Mouse (Mus musculus) large intestine, adult 2 months (tissue): ENCODE results near the gene Pid1. TPM values are rescaled to one million over a fixed set of nuclear protein-coding genes. Genes with fewer than 3 reads are reported as not detected.

Experiments used
- DNase-seq: peaks from one replicate; pipeline ENCODE4 v3.0.0-alpha.2; 2012; ENCODE audit warnings: low read depth, low spot score
- WGBS: fragments of 180-500 bp; shearing (Covaris S2); methylation state at CpG from one replicate; pipeline ENCODE4 v1.1.7; 2018; 5-methylcytosine and 5-hydroxymethylcytosine counted together
- polyA plus RNA-seq: library from polyadenylated mRNA; depleted of rRNA; stranded (reverse); fragments of >200 nt; gene quantifications from 2 replicates; pipeline ENCODE4 v1.2.3, GENCODE M21; 2012

Pid1 gene
- polyA plus RNA-seq, 1 experiment, result 5.4 TPM

DNA sequence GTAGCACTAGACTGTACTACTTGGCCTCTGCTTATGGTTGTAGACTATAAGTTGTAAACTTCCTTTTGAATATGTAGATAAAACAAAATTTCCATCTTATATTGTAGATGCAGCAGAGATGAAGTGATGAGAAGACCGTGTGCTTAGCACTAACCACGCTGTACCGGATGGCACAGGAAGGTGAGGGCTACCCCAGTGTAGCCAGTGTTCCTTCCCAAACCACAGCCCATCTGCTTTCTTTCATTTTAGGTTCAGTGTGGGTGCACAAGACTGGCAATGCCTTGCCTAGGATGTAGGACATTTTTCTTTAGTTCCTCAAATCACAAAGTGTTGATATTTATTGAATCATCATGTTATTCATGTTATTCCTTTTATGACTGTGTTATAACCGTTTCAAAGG lies 160.5 kb downstream of the Pid1 start:
- DNase-seq, result no peak
- 71% methylated on average over 4 of the region's 4 CpGs for WGBS

DNA sequence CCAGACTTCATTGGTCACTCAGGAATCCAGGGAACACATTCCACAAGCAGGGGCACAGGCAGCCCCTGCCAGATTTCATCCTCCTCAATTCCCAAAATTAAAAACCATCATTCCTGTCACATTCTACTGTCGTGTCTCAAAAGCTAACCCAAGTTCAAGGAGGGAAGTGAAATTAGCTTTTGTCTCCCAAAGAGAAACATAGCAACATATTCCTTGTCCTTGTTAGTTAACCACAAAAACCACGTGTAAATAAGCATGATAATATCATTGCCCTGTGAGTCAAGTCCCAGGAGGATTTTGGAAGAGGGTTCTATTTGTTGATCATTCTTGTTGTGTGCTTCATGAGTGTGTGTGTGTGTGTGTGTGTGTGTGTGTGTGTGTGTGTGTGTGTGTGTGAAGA lies 164.1 kb downstream of the Pid1 start:
- WGBS, result 50% methylated on average over 2 of the region's 2 CpGs
- DNase-seq, result no peak

DNA sequence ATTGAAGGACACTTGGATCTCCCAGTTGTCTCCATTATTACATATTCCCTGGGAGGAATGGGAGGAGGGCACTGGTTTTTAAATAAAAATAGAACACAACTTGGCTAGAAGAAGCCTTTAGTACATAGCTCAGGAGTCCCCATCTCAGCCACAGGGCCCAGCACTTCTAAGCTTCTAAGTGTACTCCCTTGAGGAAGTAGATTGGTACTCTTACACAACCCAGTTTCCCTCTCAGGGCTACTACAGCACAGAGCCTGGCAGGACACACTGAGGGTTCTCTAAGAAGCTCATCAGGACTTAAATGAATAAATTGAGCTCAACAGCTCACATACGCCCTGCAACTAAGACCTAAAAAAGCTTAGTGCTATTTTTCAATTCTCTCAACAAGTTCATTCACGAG lies 165.1 kb downstream of the Pid1 start:
- WGBS, result 71% methylated on average over 2 of the region's 2 CpGs
- DNase-seq, result no peak

DNA sequence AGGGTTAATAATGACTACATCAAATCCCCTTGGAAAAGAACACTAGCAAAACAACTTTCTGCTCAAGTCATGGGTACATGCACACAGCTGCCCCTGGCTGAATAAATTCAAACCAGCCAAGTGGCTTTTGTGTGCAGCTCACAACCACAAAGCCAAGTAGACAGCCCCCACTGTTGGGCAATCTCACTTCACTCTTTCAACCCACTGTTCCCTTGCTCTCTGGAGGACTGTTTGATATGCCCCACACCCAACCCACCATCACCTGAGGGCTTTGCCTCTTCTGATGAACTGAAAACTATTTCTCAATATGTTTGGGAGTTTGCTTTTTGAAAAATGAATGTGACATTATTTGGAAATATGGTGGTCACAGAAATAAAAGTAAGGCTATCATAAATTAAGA lies 171.8 kb downstream of the Pid1 start:
- DNase-seq, result no peak

DNA sequence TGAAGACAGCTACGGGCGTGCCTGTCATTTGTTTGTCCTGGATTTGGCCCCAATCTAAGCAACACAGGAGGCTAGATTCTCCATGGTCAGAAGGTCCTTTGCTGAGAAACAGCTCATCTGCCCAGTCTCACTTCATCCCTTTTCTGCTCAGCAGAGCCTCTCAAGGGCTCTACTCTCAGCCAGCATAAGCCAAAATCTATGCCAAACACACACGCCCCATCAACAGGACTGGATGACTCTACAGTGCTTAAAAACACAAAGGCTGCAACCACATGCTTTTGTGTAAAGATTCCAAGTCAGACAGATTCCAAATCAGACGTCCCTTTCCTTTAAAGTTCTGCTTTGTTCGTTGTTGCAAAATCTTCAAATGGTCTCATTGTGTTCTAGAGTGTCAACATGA lies 174.5 kb downstream of the Pid1 start:
- 73% methylated on average over 5 of the region's 5 CpGs for WGBS
- no peak for DNase-seq

DNA sequence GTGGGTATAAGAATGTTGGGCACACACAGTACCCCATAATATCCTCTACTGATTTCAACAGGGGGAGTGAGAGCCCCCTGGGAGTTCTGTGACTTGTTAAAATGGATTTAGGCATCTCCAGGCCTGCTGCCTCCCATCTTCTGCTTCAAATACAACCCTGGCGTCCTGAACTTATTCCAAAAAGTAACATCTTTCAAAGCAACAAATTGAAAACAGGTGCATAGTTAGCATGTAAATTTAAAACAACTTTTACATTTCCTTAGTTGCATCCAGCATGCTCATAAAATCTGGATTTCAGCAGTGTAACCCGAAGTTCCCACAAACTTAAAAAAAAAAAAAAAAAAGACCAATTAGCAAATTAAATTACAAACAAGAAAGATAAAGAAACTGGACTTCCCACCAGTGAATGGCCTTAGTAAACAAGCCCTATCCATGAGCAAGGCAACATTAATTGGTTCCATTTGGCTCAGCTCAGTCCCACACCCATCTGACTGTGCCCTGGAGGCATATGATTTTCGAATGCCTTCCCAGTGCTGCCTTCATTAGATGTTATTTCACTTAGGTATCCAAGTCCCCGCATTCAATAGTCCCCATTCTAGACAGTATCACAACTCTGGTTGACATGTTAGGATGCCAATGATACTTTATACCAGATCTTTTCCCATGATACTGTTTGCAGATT lies 177.1 kb downstream of the Pid1 start:
- 73% methylated on average over 4 of the region's 4 CpGs for WGBS
- no peak for DNase-seq

DNA sequence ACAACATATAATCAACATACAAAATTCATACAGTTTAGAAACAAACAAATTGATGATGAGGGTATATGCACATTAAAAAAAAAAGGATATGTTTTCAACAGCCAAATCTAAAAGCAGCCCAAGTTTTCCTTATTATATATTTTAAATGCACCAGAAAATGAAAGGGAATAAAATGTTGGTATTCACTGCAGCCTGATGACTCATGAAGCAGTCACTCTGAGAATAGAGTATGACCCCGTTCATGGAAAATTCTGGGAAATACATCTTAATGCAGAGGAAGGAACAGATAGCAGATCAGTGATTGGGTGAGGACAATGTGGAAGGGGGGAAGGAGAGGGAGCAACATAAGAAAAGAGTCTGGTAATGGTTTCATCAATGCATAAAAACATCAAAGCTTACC lies 186.3 kb downstream of the Pid1 start:
- no peak for DNase-seq
- WGBS, result 48% methylated on average over 1 of the region's 1 CpGs

DNA sequence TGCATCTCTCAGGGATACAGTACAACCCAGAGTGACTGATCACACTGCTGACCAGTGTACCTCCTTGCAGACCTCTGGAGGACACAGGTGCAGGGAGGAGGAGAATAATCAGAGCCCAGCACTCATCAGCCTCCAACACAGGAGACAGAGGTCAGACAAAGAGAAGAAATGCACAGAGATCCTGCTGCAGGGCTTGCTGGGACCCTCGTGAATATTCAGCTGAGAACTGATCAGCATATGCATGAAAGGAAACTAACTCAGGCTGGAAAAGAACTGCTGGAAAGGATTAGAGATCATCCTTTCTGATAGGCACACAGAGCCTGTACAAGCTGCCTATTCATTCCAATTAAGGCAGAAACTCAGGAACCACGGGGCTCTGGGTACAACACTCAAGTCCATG lies 186.9 kb downstream of the Pid1 start:
- 34% methylated on average over 2 of the region's 2 CpGs for WGBS

DNA sequence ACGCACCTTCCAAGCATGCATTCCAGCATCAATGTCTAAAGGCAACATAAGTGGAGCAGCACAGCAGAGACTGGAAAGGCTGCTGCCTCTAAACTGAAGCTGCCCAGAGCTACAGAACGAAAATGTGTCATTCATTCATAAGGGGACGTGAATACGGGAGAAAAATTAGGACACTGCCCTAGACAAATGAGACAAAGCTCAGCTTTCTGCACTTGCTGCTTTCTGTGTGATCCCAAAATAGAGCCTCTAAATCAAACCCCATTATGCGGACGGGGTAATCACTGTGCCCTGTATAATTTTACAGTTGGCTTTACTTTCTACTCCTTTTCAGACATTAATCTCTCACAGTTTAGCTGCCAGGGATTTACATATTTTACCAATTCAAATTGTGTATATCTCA lies 191.0 kb downstream of the Pid1 start:
- no peak for DNase-seq
- 78% methylated on average over 6 of the region's 6 CpGs for WGBS

More for the DNA sequence above, 186.9 kb downstream of the Pid1 start:
- DNase-seq, result no peak

DNA sequence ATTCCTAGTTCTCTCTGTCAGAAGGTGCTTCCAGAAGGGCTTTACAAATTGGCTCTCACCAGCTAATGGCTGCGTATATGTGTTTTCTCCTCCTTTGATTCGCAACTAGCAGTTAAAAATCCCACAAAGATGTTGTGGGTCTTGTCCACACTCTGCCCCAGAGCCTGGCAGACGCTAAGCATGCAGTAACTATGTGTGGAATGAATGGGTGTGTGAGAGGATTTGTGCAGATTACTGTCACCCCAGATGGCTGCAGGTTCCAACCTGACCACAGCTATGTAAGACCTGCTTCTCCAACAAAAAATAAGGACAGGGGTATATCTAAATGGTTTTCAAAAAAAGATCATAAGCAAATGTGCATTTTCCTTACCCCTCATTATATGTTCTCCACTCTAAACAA lies 206.2 kb downstream of the Pid1 start:
- DNase-seq, result no peak
- whole genome bisulfite sequencing, result 64% methylated on average over 3 of the region's 3 CpGs

DNA sequence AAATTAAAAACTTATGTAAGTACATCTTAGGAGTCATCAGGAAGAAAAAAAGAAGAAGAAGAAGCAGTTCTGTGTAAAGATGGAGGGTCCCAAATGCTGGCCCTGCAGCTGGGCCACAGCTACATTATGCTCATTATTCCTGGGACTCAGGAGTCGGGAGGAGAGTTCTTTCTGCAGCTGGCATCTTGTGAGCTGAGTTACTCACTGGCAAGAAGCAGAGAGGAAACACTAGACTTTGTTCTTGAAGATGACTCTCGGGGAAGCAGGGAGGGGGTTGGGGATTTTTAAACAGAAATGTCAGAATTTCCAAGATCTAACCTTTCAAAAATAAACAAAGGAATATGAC lies 208.4 kb downstream of the Pid1 start:
- WGBS, result 42% methylated on average over 2 of the region's 2 CpGs
- no peak for DNase-seq

DNA sequence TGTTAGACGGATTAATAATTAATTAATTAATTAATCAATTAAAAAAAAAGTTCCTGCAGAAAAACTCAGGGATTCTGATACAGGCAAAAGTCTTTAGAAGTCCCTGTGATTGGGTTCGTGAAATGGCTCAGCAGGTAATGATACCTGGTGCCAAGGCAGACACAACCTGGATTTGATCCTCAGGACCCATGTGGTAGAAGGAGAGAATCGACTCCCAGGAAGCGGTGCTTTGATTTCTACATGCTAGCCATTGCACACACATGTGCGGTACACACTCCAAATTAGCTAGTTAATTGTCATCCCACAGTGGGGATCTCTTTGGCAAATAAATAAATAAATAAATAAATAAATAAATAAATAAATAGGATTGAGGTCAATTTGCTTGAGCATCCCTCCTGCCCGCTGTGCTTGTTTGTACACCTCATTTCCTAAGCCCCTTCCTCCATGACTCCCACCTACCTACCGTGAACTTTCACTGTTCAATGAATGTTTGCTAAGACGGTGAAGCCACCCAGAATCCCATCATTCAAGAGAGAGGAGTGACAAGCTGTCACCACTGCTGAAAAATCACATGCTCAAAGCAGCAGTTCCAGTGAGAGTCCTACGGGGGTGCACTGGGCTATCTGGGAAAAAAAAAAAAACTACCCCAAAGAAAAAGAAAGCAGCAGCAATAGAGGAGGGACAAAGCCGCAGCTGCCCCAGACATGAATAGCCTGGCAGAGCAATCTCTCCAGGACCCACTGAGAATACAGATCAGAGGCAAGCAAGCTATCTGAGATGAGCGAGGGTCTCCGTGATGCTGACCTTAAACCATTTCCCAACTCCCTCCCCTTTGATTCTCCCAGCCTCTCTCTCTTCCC lies 209.0 kb downstream of the Pid1 start:
- DNase-seq, result no peak
- WGBS, result 82% methylated on average over 12 of the region's 12 CpGs

DNA sequence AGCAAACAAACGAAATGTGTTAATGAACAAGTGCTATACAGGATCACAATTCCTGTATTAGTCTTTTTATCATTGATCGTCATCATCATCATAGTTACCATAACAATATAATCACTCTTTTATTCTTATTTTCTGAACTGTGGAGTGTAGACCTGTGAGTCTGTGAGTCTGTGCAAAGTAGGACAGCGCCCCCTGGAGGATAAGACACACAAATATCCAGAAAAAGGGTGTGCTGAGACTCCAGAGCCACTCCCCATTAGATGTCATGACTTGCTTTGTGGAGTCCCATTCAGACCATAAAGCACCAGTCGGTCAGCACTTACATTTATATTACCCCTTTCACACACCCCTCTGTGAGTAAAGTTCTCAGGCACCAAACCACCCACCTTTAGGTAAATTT lies 210.0 kb downstream of the Pid1 start:
- no peak for DNase-seq
- 52% methylated on average over 4 of the region's 4 CpGs for WGBS

DNA sequence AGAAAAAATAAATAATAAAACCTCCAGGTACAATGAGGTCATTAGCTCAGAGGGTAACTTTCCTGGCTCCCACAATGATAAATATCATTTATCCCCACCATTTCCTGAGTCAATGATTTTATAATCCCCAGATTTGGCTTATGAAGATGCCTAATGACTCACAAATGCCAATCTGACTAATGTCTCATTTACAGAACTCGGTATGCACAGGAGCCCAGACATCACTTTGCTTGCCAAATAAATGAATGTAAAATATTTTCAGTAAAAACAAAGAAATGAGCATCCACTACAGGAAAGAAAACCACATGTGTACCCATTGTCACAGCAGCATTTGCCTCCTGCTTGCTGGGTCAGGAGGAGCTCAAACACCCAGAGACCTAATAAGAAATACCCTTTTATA lies 222.4 kb downstream of the Pid1 start:
- no peak for DNase-seq
- 62% methylated on average over 1 of the region's 1 CpGs for WGBS

DNA sequence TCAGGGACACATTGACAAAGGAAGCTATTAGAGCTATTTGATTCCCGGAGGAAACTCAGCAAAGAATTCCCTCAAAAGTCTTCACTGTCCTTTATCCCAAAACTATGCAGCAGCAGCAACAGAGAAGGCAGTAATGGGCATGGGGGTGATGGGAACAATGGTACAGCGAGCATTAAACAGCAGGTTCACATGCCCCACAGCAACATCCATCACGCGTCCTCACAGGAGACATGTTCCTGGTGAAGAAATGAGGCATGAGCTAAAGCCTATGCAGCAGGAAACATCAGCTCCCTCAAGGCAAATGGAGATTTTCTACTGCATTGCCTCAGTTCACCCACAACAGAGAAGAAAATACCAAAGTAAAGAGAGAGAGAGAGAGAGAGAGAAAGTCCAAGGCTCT lies 231.5 kb downstream of the Pid1 start:
- WGBS, result 85% methylated on average over 4 of the region's 4 CpGs
- DNase-seq, result no peak

DNA sequence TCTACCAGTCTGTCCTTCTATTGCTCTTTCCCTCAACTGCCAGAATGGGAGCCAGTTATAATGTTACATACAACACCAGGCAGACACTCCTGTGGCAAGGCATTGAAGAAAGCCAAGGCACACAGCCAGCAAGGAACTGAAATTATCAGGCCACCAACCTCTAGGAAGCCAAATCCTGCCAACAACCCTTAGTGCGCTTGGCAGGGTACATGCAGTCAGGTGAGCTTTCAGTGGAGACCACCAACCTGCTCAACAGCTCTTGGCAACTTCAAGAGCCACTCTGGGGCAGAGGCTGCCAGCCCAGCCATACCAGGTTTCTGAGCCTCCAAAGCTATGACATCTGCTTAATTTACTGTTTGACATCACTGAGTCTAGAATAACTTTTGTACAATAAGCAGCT lies 232.2 kb downstream of the Pid1 start:
- 86% methylated on average over 1 of the region's 1 CpGs for WGBS
- DNase-seq, result no peak

DNA sequence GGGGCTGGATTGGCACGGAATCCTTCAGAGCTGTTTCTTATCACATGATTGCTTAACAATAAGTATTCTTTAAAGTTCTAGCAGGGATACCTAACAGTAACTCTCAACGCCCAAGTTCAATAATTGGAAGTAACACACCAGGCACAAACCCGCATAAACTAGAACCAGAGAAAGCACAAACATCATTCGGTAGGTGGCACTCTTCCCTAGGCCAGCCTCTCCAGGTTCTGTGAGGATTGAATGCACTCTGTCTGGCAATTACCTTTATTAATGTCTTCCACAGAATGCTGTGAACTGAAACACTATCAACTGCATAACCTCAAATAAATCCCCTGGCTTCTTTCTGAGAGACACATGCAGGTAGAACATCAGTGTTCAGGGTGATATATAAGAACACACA lies 235.5 kb downstream of the Pid1 start:
- 62% methylated on average over 4 of the region's 4 CpGs for WGBS
- no peak for DNase-seq

DNA sequence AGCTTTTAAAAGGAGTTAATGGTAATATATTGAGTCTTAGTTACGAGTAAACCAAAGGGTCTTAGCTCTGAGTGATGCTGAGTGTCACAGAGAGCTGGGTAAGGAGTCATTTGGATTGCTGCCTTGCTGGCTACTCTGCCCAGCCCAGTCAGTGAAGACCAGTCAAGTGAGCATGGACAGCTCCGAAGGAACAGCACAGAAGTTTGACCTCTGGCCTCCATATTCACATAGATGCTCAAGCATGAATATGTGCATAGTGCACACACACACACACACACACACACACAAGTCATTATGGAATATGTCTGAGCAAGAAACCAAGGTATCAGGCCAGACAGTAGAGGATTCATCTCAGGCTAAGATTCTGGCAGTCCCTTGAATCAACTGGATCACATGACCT lies 244.7 kb downstream of the Pid1 start:
- DNase-seq, result no peak
- WGBS, result 73% methylated on average over 2 of the region's 2 CpGs

DNA sequence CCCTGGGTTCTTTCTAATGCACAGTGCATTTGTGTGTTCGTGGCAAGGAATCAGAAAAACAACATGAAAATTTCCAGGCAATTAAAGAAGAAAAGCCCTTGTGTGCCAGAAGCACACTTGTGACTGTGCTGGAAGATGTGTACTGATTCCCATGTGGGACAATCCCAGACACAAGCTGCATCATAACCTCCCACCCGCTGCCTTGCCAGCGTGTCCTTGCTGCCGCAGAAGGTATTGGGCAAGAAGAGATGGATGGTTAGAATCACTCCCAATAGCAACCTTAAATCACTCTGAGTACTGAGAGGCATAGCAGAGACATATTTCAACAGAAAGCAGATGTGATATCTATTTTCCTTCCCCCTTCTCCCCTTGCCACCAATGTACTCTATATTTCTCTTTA lies 257.2 kb downstream of the Pid1 start:
- DNase-seq, result no peak
- WGBS, result 79% methylated on average over 4 of the region's 4 CpGs

DNA sequence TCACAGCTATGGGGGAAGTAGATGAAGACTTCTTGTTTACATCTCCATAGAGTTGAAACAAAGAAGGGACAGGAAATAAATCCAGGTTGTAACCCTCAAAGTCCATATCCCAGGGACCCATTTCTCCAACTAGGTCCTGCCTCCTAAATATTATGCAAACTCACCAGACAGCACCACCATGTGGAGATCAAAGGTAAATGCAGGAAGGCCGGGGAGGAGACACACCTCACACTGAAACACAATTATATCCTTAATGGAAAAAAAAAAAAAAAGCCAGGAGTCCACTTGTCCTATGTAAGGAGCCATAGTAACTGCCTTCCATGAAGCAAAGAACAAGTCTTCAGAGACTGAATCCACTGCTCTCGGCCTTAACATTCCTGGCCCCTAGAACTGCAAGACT lies 261.9 kb downstream of the Pid1 start:
- DNase-seq, result no peak

DNA sequence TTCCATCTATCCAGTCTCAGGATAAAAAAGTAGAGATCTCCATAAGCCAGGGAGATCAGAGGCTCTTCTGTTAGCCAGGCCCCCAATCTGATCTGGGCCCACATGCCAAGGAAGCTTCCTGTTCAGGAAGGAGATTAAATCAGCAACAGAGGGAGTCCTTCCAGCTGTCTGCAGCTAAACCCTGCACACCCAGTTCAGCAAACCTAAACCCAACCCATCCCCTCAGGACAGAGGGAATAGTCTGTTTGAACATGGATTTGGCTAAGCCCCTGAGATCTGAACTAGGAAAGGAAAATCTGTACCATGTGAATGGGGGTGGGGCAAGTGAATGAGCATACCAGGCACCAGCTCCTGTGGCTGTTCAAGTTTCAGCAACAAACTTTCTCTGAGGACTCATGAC lies 266.6 kb downstream of the Pid1 start:
- no peak for DNase-seq

More for the DNA sequence above, 261.9 kb downstream of the Pid1 start:
- 80% methylated on average over 2 of the region's 2 CpGs for WGBS

DNA sequence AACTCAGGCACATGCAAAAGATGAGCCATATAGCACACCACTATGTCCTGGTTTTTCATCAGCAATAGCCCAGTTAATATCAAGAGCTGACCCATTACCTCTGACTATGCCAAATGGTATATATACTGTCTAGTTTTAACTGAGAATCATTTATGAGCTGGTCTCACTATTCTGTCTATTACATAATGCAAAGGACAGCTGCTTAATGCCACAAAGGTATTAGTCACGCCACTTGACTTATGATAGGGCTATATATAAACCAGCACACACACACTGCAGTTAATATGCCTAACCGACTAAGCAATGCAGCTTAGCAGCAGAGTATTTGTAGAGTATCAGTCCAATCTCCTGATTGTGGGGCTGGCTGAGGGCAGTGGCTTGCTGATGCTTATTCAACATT lies 270.7 kb downstream of the Pid1 start:
- DNase-seq, result no peak
- 66% methylated on average over 2 of the region's 2 CpGs for WGBS
